Mouse (Mus musculus): ENCODE data around the gene Mast4.

DNA sequence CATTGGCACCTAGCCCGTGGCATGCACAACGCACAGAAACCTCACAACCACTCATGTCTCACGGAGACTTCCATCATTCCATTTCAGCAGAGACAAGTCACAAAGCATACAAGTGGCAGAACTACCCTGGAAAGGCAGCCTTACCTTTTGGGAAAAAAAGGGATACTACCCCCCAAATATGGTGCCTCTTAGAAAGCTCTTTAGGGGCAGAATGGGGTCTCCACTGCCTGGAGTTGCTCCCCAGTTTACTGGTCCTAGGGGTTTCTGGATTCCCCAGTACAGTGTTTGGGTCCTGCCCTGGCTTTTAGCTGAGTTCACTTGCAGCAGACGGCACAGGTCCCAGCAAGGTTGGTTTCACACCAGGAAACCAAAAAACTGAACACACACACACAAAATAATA lies 345.3 kb downstream of the Mast4 start:
- no peak for TF ChIP-seq CTCF (IDR thresholded peaks at IDR 0.05; ENCODE audit: borderline replicate concordance, insufficient read depth, low read length)
- TF ChIP-seq POLR2A (IDR thresholded peaks at IDR 0.05; ENCODE audit: low read depth, low read length), result no peak
